Mouse (Mus musculus): ENCODE measurements at regions not wholly inside any gene's neighbourhood (a gene's known extent, or its start where the extent isn't known, plus 50 kb on each side); places are given as distances from the start of the nearest gene placed in this dataset.

DNA sequence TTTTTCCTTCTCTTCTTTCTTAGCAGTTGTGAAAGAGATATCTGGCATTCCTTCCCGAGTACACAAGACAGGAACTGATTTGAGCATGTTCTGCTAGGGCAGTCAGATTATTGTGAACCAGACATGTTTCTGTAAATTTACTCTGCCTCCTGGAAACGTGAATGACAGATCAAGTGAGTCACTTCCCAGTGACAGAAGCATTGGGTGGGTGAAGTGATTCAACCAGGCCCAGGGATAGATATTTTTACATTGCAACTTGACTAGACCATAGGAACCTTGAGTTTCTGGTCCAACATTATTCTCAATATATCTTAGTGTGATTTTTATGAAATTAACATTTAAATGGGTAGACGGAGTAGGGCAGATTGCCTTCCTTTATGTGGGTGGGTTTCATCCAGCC lies 217.4 kb downstream of the Rad51ap2 start:
- Histone ChIP-seq H3K27ac (ENCODE audit: low read length) (no peak overlapping the region), H3K27me3 (replicated peaks; ENCODE audit: control insufficient read depth, insufficient read depth, low read length) (no peaks in the 10 kb centered on the region), H3K4me3 (replicated peaks; ENCODE audit: low read length) (no peak overlapping the region), H3K36me3 (ENCODE audit: control insufficient read depth, insufficient read depth) (no peaks in the 10 kb centered on the region), H3K4me1 (replicated peaks; ENCODE audit: control insufficient read depth, insufficient read depth, low read length) (no peaks in the 10 kb centered on the region), H3K9ac (replicated peaks; ENCODE audit: low read depth, low read length) (no peak overlapping the region), H3K9me3 (ENCODE audit: control insufficient read depth, low read length) (no peaks in the 10 kb centered on the region), H3K4me2 (ENCODE audit: low read length) (no peak overlapping the region)
- WGBS, result 78% methylated on average over 3 of the region's 3 CpGs
- ATAC-seq, result no peak

DNA sequence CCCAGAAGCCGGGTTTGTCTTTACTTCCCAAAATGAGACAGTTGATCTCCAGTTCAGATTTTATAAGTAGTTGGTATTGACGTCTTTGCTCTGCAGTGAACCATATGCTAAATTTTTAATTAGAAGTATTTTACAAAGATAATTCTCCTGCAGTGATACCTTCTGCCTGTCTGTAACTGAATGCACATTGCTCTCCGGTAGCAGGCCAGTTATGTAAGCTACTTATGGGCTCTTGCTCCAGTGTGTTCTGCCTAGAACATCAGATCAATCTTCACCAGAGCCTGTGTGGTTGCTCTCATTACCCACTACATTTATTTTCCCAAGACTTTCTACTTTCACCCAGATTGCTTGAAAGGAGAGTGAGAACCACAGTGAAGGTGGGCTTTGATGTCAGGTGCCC lies 238.9 kb downstream of the Rad51ap2 start:
- no peak overlapping the region for H3K4me2 ChIP-seq (ENCODE audit: low read length)

DNA sequence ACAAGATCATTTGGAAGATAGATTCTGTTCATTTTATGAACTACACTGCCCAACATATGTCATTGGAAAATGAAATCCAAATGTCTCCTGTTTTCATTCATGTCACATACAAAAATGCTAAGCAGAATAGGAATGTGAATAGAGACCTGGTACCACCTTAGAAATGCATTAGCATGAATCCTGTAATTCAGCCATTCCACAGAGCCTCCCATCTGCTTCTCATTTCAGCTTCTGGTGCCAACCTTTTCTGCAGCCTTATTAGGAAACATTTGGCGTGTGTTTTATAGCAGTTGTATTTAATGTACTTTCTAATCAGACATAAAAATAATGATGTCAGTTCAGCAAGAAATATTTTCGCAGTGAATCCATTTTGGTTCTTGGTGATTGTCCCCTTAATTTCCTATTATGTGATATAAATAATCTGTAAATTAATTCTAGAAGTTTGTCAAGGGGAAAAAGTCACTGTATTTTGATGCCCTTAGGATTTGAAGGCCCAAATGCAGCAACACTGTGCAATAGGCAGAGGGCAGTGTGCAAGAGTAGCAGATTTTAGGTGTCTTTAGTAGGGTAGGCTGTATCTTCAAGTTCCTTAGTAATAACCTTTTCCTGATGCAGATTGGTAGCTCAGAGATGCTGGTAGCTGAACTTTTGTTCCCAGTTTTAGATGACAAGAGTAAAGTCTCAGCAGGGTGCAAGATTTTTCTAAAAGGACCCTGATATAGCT lies 253.2 kb downstream of the Rad51ap2 start:
- Histone ChIP-seq H3K9me3 (ENCODE audit: control insufficient read depth, low read length) (no peaks in the 10 kb centered on the region), H3K4me1 (replicated peaks; ENCODE audit: control insufficient read depth, insufficient read depth, low read length) (no peaks in the 10 kb centered on the region), H3K9ac (replicated peaks; ENCODE audit: low read depth, low read length) (no peak overlapping the region), H3K4me3 (replicated peaks; ENCODE audit: low read length) (no peak overlapping the region), H3K36me3 (ENCODE audit: control insufficient read depth, insufficient read depth) (no peaks in the 10 kb centered on the region), H3K27ac (ENCODE audit: low read length) (peak overlapping the region; percentile 16; the same call in 1 of the 2 replicates), H3K27me3 (replicated peaks; ENCODE audit: control insufficient read depth, insufficient read depth, low read length) (no peaks in the 10 kb centered on the region), H3K4me2 (ENCODE audit: low read length) (no peak overlapping the region)
- WGBS, result 50% methylated on average over 2 of the region's 2 CpGs
- peak; percentile 94 for ATAC-seq

More for the DNA sequence above, 238.9 kb downstream of the Rad51ap2 start:
- no peaks in the 10 kb centered on the region for H3K36me3 ChIP-seq (ENCODE audit: control insufficient read depth, insufficient read depth)
- no peak for ATAC-seq
- 0 out of 2 replicates have a peak, but pooled peaks cover 2% of the 10 kb centered on the region for H3K9me3 ChIP-seq (ENCODE audit: control insufficient read depth, low read length)
- 68% methylated on average over 3 of the region's 3 CpGs for WGBS
- H3K9ac ChIP-seq (replicated peaks; ENCODE audit: low read depth, low read length), result no peak overlapping the region
- no peak overlapping the region for H3K4me3 ChIP-seq (replicated peaks; ENCODE audit: low read length)
- no peaks in the 10 kb centered on the region for H3K4me1 ChIP-seq (replicated peaks; ENCODE audit: control insufficient read depth, insufficient read depth, low read length)
- H3K27me3 ChIP-seq (replicated peaks; ENCODE audit: control insufficient read depth, insufficient read depth, low read length), result no peaks in the 10 kb centered on the region
- H3K27ac ChIP-seq (ENCODE audit: low read length), result no peak overlapping the region

DNA sequence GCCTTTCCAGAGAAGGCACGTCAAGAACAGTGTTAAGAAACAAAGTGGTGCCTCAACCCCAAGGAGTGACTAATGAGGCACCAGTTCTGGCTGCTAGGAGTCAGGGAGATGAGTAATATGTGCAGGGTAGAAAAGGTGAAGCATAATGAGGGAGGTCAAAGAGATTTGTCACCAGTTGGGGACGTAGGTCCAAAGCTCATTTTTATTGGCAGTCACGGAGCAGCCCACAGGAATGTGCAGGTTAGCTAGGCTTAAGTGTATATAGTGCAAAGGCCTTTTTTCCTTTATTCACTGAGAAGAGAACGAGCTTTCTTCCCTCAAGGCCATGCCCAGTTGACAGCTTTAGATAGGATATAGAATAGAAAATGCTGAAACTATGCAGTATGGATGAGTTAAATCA lies 261.8 kb downstream of the Rad51ap2 start:
- 78% methylated on average over 4 of the region's 4 CpGs for WGBS

DNA sequence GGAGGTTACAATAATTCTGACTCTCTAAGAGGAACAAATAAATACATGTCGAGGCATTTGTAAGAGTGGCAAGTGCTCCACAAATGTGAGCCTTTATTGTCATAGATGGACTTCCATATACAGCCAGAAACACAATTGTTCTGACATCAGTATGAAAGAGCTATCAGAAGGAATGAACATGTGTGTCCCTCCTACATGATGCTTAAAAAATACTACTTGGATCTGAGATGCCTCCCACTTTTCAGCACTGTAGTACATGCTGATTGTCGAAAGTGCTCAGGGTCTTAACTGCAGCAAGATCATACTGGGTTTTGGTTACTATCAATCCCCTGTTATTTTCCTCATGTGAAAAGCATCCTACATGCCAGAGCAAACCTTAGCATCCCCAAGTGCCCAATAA lies 295.6 kb downstream of the Rad51ap2 start:
- H3K27ac ChIP-seq (ENCODE audit: low read length), result no peak overlapping the region
- no peaks in the 10 kb centered on the region for H3K9me3 ChIP-seq (ENCODE audit: control insufficient read depth, low read length)
- no peaks in the 10 kb centered on the region for H3K4me1 ChIP-seq (replicated peaks; ENCODE audit: control insufficient read depth, insufficient read depth, low read length)
- no peak for ATAC-seq
- 91% methylated on average over 2 of the region's 2 CpGs for WGBS
- H3K4me2 ChIP-seq (ENCODE audit: low read length), result no peak overlapping the region
- H3K27me3 ChIP-seq (replicated peaks; ENCODE audit: control insufficient read depth, insufficient read depth, low read length), result no peaks in the 10 kb centered on the region
- H3K9ac ChIP-seq (replicated peaks; ENCODE audit: low read depth, low read length), result no peak overlapping the region
- H3K4me3 ChIP-seq (replicated peaks; ENCODE audit: low read length), result no peak overlapping the region
- H3K36me3 ChIP-seq (ENCODE audit: control insufficient read depth, insufficient read depth), result no peaks in the 10 kb centered on the region

More for the DNA sequence above, 261.8 kb downstream of the Rad51ap2 start:
- H3K27ac ChIP-seq (ENCODE audit: low read length), result no peak overlapping the region
- no peaks in the 10 kb centered on the region for H3K4me1 ChIP-seq (replicated peaks; ENCODE audit: control insufficient read depth, insufficient read depth, low read length)
- ATAC-seq, result no peak
- H3K27me3 ChIP-seq (replicated peaks; ENCODE audit: control insufficient read depth, insufficient read depth, low read length), result no peaks in the 10 kb centered on the region
- no peak overlapping the region for H3K4me2 ChIP-seq (ENCODE audit: low read length)
- no peaks in the 10 kb centered on the region for H3K9me3 ChIP-seq (ENCODE audit: control insufficient read depth, low read length)
- no peaks in the 10 kb centered on the region for H3K36me3 ChIP-seq (ENCODE audit: control insufficient read depth, insufficient read depth)
- no peak overlapping the region for H3K4me3 ChIP-seq (replicated peaks; ENCODE audit: low read length)
- H3K9ac ChIP-seq (replicated peaks; ENCODE audit: low read depth, low read length), result no peak overlapping the region

DNA sequence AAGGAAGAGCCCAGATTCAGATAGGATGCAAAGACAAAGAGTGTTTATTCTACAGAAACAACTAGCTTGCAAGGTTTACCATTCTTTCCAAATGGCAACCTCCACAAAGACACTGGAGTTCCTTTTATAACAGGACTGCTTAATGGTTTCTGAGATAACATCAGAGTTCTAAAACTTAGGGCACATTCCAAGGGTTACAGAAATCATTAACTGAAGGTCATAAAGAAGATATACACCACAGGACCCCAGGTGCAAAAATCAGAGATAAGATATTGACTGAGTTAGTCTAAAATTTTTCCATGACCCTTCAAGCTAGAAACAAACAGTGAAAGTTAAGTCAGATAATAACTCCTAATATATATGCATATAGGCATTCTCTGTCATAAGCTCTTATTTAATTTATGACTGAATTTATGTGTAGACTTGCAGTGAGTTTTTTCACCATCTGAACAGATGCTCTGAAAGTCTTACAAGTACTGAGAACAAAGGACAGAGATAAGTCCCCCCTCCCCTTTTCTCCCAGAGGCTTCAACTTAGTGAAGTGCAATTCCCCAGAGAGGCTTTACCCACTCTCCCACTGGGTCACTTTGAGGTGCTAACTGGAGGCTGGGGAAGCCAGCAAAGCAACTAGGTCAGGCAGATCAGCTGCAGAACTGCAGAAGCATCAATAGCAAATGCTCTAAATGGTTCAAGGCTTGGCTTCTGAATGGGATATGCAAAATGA lies 298.5 kb downstream of the Rad51ap2 start:
- Histone ChIP-seq H3K4me3 (replicated peaks; ENCODE audit: low read length) (no peak overlapping the region), H3K36me3 (ENCODE audit: control insufficient read depth, insufficient read depth) (no peaks in the 10 kb centered on the region), H3K4me2 (ENCODE audit: low read length) (no peak overlapping the region), H3K9me3 (ENCODE audit: control insufficient read depth, low read length) (no peaks in the 10 kb centered on the region), H3K27me3 (replicated peaks; ENCODE audit: control insufficient read depth, insufficient read depth, low read length) (no peaks in the 10 kb centered on the region), H3K4me1 (replicated peaks; ENCODE audit: control insufficient read depth, insufficient read depth, low read length) (no peaks in the 10 kb centered on the region), H3K9ac (replicated peaks; ENCODE audit: low read depth, low read length) (no peak overlapping the region), H3K27ac (ENCODE audit: low read length) (no peak overlapping the region)
- no peak for ATAC-seq

DNA sequence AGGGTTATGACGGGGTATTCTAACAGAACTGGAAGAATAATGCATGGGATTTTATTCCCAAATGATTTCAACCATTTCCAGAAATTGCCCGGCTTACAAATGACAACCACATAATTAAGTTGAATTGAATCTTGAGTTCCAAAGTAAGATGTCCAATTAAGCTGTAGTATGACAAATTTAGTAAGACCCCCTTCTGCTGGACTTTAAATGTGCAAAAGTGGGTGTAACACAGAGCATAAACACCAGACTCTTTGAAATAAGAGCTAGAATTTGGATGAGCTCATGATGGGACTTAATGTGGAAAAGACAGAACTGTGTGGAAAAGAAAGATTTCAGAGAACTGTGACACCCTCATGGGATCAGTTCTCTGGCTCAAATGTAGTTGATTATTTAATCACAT lies 346.4 kb downstream of the Rad51ap2 start:
- Histone ChIP-seq H3K36me3 (ENCODE audit: control insufficient read depth, insufficient read depth) (no peaks in the 10 kb centered on the region), H3K27ac (ENCODE audit: low read length) (no peak overlapping the region), H3K4me1 (replicated peaks; ENCODE audit: control insufficient read depth, insufficient read depth, low read length) (no peaks in the 10 kb centered on the region), H3K4me3 (replicated peaks; ENCODE audit: low read length) (no peak overlapping the region), H3K27me3 (replicated peaks; ENCODE audit: control insufficient read depth, insufficient read depth, low read length) (no peaks in the 10 kb centered on the region), H3K9me3 (ENCODE audit: control insufficient read depth, low read length) (no peaks in the 10 kb centered on the region), H3K4me2 (ENCODE audit: low read length) (no peak overlapping the region), H3K9ac (replicated peaks; ENCODE audit: low read depth, low read length) (no peak overlapping the region)
- 72% methylated on average over 2 of the region's 2 CpGs for WGBS
- ATAC-seq, result no peak

DNA sequence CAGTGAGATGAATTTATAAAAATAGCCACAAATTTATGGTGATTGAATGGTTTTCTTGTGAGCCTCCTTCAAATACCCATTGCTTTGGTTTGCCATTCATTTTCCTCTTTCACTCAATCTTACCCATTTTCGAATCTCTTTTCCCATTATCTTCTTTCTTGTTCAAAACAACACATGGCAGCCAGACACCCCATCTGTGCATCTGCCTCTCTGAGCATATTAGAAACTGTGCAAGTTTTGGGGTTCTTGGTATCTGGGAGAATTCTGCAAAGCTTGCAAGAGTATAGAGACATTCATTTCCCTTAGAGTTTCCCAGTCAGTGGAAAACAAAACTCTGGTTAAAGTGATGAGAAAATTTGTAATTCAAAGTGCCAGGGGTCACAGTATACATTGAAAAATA lies 347.3 kb downstream of the Rad51ap2 start:
- Histone ChIP-seq H3K9me3 (ENCODE audit: control insufficient read depth, low read length) (no peaks in the 10 kb centered on the region), H3K27me3 (replicated peaks; ENCODE audit: control insufficient read depth, insufficient read depth, low read length) (no peaks in the 10 kb centered on the region), H3K36me3 (ENCODE audit: control insufficient read depth, insufficient read depth) (no peaks in the 10 kb centered on the region), H3K27ac (ENCODE audit: low read length) (no peak overlapping the region), H3K9ac (replicated peaks; ENCODE audit: low read depth, low read length) (no peak overlapping the region), H3K4me2 (ENCODE audit: low read length) (no peak overlapping the region), H3K4me1 (replicated peaks; ENCODE audit: control insufficient read depth, insufficient read depth, low read length) (no peaks in the 10 kb centered on the region), H3K4me3 (replicated peaks; ENCODE audit: low read length) (no peak overlapping the region)
- ATAC-seq, result no peak
- 69% methylated on average over 1 of the region's 1 CpGs for WGBS

DNA sequence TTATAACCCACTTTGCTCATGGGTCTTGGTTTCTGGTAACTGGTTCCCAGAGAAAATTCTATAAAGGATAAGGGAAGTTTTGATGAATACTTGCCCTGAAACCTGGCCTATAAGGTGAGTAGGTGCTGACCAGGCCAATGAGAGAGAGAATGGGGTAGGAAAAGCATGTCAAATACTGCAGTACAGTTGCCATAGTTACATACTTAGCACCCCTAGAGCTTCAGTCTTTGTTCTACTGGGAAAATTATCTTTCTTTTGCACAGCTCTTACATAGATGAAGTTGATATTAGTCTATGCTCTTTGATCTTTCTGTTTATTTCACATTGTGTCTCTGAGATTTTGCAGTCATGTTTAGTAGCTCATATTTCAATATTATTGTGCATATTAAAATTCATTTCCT lies 373.8 kb downstream of the Rad51ap2 start:
- no peak for ATAC-seq
- Histone ChIP-seq H3K4me3 (replicated peaks; ENCODE audit: low read length) (no peak overlapping the region), H3K27me3 (replicated peaks; ENCODE audit: control insufficient read depth, insufficient read depth, low read length) (no peaks in the 10 kb centered on the region), H3K4me2 (ENCODE audit: low read length) (no peak overlapping the region), H3K4me1 (replicated peaks; ENCODE audit: control insufficient read depth, insufficient read depth, low read length) (no peaks in the 10 kb centered on the region), H3K27ac (ENCODE audit: low read length) (no peak overlapping the region), H3K9ac (replicated peaks; ENCODE audit: low read depth, low read length) (no peak overlapping the region), H3K36me3 (ENCODE audit: control insufficient read depth, insufficient read depth) (no peaks in the 10 kb centered on the region), H3K9me3 (ENCODE audit: control insufficient read depth, low read length) (no peaks in the 10 kb centered on the region)

Measured in forebrain, embryonic 16.5 days (tissue).